Mouse (Mus musculus): ENCODE measurements around the gene Tex52. TPM values are rescaled to one million over a fixed set of nuclear protein-coding genes. Genes with fewer than 3 reads are reported as not detected.

Tex52 gene
- total and polyA plus RNA-seq, 3 experiments, result 0.07 TPM; not detected in 2

- TF ChIP-seq BHLHE40 (IDR thresholded peaks at IDR 0.05; ENCODE audit: borderline replicate concordance, low read depth, low read length), result no peak
- no peak for TF ChIP-seq MAX (IDR thresholded peaks at IDR 0.05; ENCODE audit: low read length)
- no peak for TF ChIP-seq MAFK (IDR thresholded peaks at IDR 0.05; ENCODE audit: borderline replicate concordance, low read depth, low read length)
- no peak for TF ChIP-seq RCOR1 (IDR thresholded peaks at IDR 0.05; ENCODE audit: low read depth, low read length)
- TF ChIP-seq SMC3 (IDR thresholded peaks at IDR 0.05; ENCODE audit: low read depth, low read length), result no peak
- no peak for TF ChIP-seq CHD1 (IDR thresholded peaks at IDR 0.05; ENCODE audit: low read depth, low read length)
- no peak for TF ChIP-seq GATA1 (IDR thresholded peaks at IDR 0.05; ENCODE audit: low read depth, low read length)
- no peak for TF ChIP-seq USF2 (IDR thresholded peaks at IDR 0.05; ENCODE audit: borderline replicate concordance in 1 of 2, insufficient read depth in 1 of 2, low read depth in 1 of 2, low read length in 2 of 2)
- TF ChIP-seq TBP (IDR thresholded peaks at IDR 0.05; ENCODE audit: low read depth, low read length), result no peak
- TF ChIP-seq USF1 (IDR thresholded peaks at IDR 0.05; ENCODE audit: low read depth, low read length), result no peak
- no peak for TF ChIP-seq RAD21 (IDR thresholded peaks at IDR 0.05; ENCODE audit: low read depth, low read length)
- TF ChIP-seq MYC (IDR thresholded peaks at IDR 0.05; ENCODE audit: low read depth, low read length), result no peak
- no peak for TF ChIP-seq ELF1 (IDR thresholded peaks at IDR 0.05; ENCODE audit: low read depth, low read length)
- no peak for TF ChIP-seq ETS1 (IDR thresholded peaks at IDR 0.05; ENCODE audit: low read depth, low read length)
- no peak for TF ChIP-seq NRF1 (IDR thresholded peaks at IDR 0.05; ENCODE audit: insufficient read depth, low read depth, low read length, poor library complexity, severe bottlenecking)
- no peak for TF ChIP-seq GABPA (IDR thresholded peaks at IDR 0.05; ENCODE audit: low read depth, low read length)
- TF ChIP-seq E2F4 (IDR thresholded peaks at IDR 0.05; ENCODE audit: borderline replicate concordance, low read depth, low read length), result no peak
- TF ChIP-seq ZC3H11A (IDR thresholded peaks at IDR 0.05; ENCODE audit: low read depth, low read length), result no peak
- no peak overlapping the region for H3K4me3 ChIP-seq (ENCODE audit: control insufficient read depth in 1 of 2, insufficient read depth in 1 of 2, low read depth in 2 of 2, low read length in 2 of 2)
Observed at GRCm38 (mm10) chr6:128385026-128385425, 9.8 kb downstream of the Tex52 start.

GRCm38 (mm10) chr6:128389185-128389584 is 13.9 kb downstream of the Tex52 start:
- Histone ChIP-seq H3K79me2 (ENCODE audit: control insufficient read depth, insufficient read depth, low read length, poor library complexity) (no peaks in the 10 kb centered on the region), H3K27me3 (ENCODE audit: control insufficient read depth in 1 of 2, insufficient read depth in 2 of 2, low read length in 2 of 2) (no peaks in the 10 kb centered on the region), H3K9me3 (replicated peaks; ENCODE audit: insufficient read depth, low read length) (no peaks in the 10 kb centered on the region), H3K4me3 (ENCODE audit: control insufficient read depth in 1 of 2, insufficient read depth in 1 of 2, low read depth in 2 of 2, low read length in 2 of 2) (no peak overlapping the region), H3K9ac (ENCODE audit: control insufficient read depth, low read depth, low read length, poor library complexity, severe bottlenecking) (no peak overlapping the region), H3K27ac (ENCODE audit: control insufficient read depth, low read depth, low read length) (no peak overlapping the region), H3K4me1 (ENCODE audit: control insufficient read depth in 1 of 2, insufficient read depth in 2 of 2, low read length in 2 of 2) (no peaks in the 10 kb centered on the region), H3K36me3 (ENCODE audit: control insufficient read depth in 1 of 2, insufficient read depth in 2 of 2, low read length in 2 of 2) (no peaks in the 10 kb centered on the region)
- TF ChIP-seq CTCF (IDR thresholded peaks at IDR 0.05 in 2 of 3, conservative IDR thresholded peaks at IDR 0.05 in 1 of 3; ENCODE audit: control insufficient read depth in 1 of 3, insufficient read depth in 1 of 3, low read depth in 2 of 3, low read length in 3 of 3, poor library complexity in 1 of 3, severe bottlenecking in 1 of 3), result no peak
- no peak for TF ChIP-seq MAZ (IDR thresholded peaks at IDR 0.05; ENCODE audit: low read depth, low read length)
- no peak for TF ChIP-seq TCF12 (IDR thresholded peaks at IDR 0.05; ENCODE audit: low read depth, low read length)
- no peak for TF ChIP-seq TBP (IDR thresholded peaks at IDR 0.05; ENCODE audit: low read depth, low read length)
- TF ChIP-seq SIN3A (IDR thresholded peaks at IDR 0.05; ENCODE audit: low read length), result no peak
- no peak for DNase-seq (ENCODE audit: low read depth, low spot score)

More at GRCm38 (mm10) chr6:128385026-128385425, 9.8 kb downstream of the Tex52 start:
- no peak overlapping the region for H3K27ac ChIP-seq (ENCODE audit: control insufficient read depth, low read depth, low read length)
- no peak for DNase-seq (ENCODE audit: low read depth, low spot score)
- no peaks in the 10 kb centered on the region for H3K36me3 ChIP-seq (ENCODE audit: control insufficient read depth in 1 of 2, insufficient read depth in 2 of 2, low read length in 2 of 2)
- H3K9me3 ChIP-seq (replicated peaks; ENCODE audit: insufficient read depth, low read length), result no peaks in the 10 kb centered on the region
- no peaks in the 10 kb centered on the region for H3K27me3 ChIP-seq (ENCODE audit: control insufficient read depth in 1 of 2, insufficient read depth in 2 of 2, low read length in 2 of 2)
- H3K4me1 ChIP-seq (ENCODE audit: control insufficient read depth in 1 of 2, insufficient read depth in 2 of 2, low read length in 2 of 2), result peaks cover 0 to 5% of the 10 kb centered on the region in 2 experiments; a peak in 1 of 4 replicates
- H3K79me2 ChIP-seq (ENCODE audit: control insufficient read depth, insufficient read depth, low read length, poor library complexity), result no peaks in the 10 kb centered on the region
- no peak overlapping the region for H3K9ac ChIP-seq (ENCODE audit: control insufficient read depth, low read depth, low read length, poor library complexity, severe bottlenecking)
